Mouse (Mus musculus) forebrain, embryonic 12.5 days (tissue): ENCODE measurements around the gene Selplg. TPM values are rescaled to one million over a fixed set of nuclear protein-coding genes. Genes with fewer than 3 reads are reported as not detected.

ENCODE experiments used
- ATAC-seq: fragments of 200-750 bp; cut with Nextera tagmentation; 2 replicates; pipeline ENCODE4 v1.8.0; 2017; ENCODE audit warnings: moderate TSS enrichment; ENCODE audit not compliant: low FRiP score
- H3K27ac ChIP-seq: fragments of 300-500 bp; sonication (generic); 2 replicates; pipeline ENCODE4 v1.5.1; 2016; ENCODE audit warnings: mild to moderate bottlenecking
- H3K27me3 ChIP-seq: fragments of 300-500 bp; sonication (generic); 2 replicates; pipeline ENCODE4 v1.6.1; 2016; ENCODE audit warnings: mild to moderate bottlenecking
- H3K36me3 ChIP-seq: fragments of 300-500 bp; sonication (generic); replicated peaks from 2 replicates; pipeline ENCODE4 v1.6.1; 2016; ENCODE audit warnings: mild to moderate bottlenecking
- H3K4me1 ChIP-seq: fragments of 300-500 bp; sonication (generic); 2 replicates; pipeline ENCODE4 v1.6.1; 2016
- H3K4me2 ChIP-seq: fragments of 300-500 bp; sonication (generic); 2 replicates; pipeline ENCODE4 v1.6.1; 2016; ENCODE audit warnings: mild to moderate bottlenecking, moderate library complexity
- H3K4me3 ChIP-seq: fragments of 300-500 bp; sonication (generic); replicated peaks from 2 replicates; pipeline ENCODE4 v1.5.1; 2016; ENCODE audit warnings: mild to moderate bottlenecking
- H3K9ac ChIP-seq: fragments of 300-500 bp; sonication (generic); 2 replicates; pipeline ENCODE4 v1.6.1; 2016; ENCODE audit warnings: mild to moderate bottlenecking
- H3K9me3 ChIP-seq: fragments of 300-500 bp; sonication (generic); 2 replicates; pipeline ENCODE4 v1.6.1; 2016
- WGBS: fragments of 180-500 bp; shearing (Covaris S2); methylation state at CpG from one replicate; pipeline ENCODE4 v1.1.7; 2016; 5-methylcytosine and 5-hydroxymethylcytosine counted together
- polyA plus RNA-seq: library from polyadenylated mRNA; unstranded; fragments of >200 nt; fragmentation: Nextera tagmentation; extraction: Ambion mirVana; gene quantifications from 2 replicates; pipeline ENCODE4 v1.2.1, GENCODE M21; 2016

Selplg gene
- polyA plus RNA-seq, 1 experiment from 2014 or later = 0.82 TPM

DNA sequence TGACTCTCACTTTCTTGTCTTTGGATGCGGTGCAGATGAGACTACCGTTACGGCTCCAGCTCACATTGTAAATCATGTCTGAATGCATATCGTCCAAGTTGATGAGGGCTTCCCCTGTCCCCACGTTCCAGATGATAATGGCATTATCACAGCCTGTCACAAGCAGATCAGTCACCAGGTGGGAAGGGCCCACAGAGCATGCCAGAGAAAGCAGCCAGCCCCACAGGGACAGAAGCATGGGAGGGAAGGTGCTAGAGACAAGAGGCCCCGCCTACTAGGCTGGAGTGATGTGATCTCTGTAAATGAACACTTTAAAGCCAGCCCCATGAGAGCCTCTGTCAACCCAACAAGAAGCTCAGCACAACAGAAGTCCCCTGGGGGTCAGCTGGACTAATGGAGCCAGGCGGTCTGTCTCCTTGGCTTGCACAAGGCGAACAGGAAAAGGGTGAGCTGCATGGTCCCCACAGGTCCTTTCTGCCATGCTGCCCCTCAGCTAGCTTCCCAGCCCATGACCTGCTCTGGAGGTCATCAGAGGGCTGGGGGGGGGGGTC lies 18.3 kb upstream of the Selplg start:
- no peak overlapping the region for H3K4me3 ChIP-seq
- H3K4me1 ChIP-seq = peaks cover 11% of the 10 kb centered on the region
- ATAC-seq = no peak
- H3K9me3 ChIP-seq = no peaks in the 10 kb centered on the region
- no peak overlapping the region for H3K4me2 ChIP-seq
- WGBS = 90% methylated on average over 8 of the region's 8 CpGs
- H3K27me3 ChIP-seq = no peaks in the 10 kb centered on the region
- H3K9ac ChIP-seq = no peak overlapping the region
- H3K27ac ChIP-seq = no peak overlapping the region
- H3K36me3 ChIP-seq = peaks cover 67% of the 10 kb centered on the region

DNA sequence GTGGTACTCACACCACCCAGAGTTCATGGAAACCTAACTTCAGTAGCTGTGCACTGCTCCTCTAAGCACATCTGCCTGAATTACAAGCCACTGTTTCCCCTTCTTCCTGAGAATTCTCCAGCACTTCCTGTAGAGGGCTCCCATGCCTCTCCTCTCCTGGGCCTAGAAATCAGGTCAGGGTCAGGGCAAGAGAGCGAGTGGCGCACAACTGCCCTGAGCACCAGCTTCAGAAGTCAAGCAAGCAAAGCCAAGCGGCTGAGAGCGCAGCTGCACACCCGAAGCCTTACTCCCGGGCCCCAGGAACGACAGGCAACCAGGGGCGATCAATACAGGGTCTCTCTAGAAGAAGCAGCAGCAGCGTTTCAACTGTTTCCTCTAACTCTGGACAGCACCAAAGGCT lies 15.2 kb upstream of the Selplg start:
- H3K9ac ChIP-seq = no peak overlapping the region
- no peaks in the 10 kb centered on the region for H3K9me3 ChIP-seq
- no peak overlapping the region for H3K4me2 ChIP-seq
- H3K4me1 ChIP-seq = no peaks in the 10 kb centered on the region
- peaks cover 91% of the 10 kb centered on the region for H3K36me3 ChIP-seq
- no peak for ATAC-seq
- WGBS = 88% methylated on average over 9 of the region's 9 CpGs
- H3K4me3 ChIP-seq = no peak overlapping the region
- H3K27ac ChIP-seq = no peak overlapping the region
- H3K27me3 ChIP-seq = no peaks in the 10 kb centered on the region

DNA sequence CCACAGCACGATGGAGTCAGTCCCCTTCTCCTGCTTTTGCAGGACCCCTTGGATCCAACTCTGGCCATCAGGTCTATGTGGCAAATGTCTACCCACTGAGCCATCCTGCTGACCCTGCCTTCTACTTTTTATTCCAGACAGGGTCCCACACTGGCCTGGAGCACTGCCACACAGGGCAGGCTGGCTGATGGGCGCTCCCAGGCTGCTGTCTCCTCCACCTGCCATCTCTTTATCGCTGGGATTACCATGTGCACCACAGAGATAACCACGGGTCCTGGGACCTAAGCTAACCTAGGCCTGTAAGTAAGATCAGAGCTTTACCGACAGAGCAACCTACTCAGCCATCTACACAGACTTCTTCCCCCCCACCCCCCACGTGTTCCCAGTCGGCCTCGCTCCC lies 14.2 kb upstream of the Selplg start:
- ATAC-seq = no peak
- Histone ChIP-seq H3K4me1 (no peaks in the 10 kb centered on the region), H3K4me2 (no peak overlapping the region), H3K27ac (no peak overlapping the region), H3K4me3 (no peak overlapping the region), H3K36me3 (peaks cover 97% of the 10 kb centered on the region), H3K9me3 (no peaks in the 10 kb centered on the region), H3K9ac (no peak overlapping the region), H3K27me3 (no peaks in the 10 kb centered on the region)
- WGBS = 92% methylated on average over 8 of the region's 8 CpGs

DNA sequence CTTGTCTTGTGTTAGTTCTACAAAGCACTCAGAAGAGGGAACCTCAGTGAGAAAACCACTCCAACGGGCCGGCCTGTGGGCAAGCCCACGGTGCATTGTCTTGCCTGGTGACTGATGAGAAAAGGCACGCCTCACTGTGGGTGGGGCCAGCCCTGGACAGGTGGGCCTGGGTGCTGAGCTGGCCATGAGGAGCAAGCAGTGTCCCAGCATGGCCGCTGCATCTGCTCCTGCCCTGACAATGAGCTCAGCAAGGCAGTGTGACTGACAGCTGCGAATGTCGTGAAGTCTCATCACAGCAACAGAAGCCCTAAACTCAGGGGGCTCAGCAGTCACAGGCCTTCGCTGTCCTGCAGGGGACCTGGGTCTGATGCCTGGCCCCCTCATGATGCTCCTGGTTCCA lies 13.2 kb upstream of the Selplg start:
- WGBS = 91% methylated on average over 8 of the region's 8 CpGs
- H3K27me3 ChIP-seq = no peaks in the 10 kb centered on the region
- no peak for ATAC-seq
- H3K27ac ChIP-seq = no peak overlapping the region
- no peak overlapping the region for H3K9ac ChIP-seq
- H3K4me1 ChIP-seq = no peaks in the 10 kb centered on the region
- peaks cover 93% of the 10 kb centered on the region for H3K36me3 ChIP-seq
- no peak overlapping the region for H3K4me2 ChIP-seq
- H3K4me3 ChIP-seq = no peak overlapping the region
- H3K9me3 ChIP-seq = no peaks in the 10 kb centered on the region

DNA sequence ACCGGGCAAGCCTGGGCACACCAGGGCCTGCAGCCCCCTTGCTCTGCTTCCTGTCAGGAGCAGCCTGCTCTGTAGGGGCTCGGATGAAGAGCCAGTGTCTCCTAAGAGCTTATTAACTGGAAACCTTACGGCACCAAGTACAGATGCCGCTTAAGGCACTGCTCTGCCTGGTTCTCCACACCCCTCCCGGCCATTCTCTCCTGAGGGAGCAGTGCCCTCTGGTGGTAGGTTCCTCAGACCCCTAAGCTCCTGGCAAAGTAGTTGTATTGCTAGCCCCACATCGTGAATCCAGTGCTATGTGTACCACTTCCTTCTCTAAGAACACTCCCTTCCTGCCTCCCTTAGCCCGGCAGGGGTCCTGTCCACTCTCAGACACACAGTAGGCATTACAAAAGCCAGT lies 12.3 kb upstream of the Selplg start:
- no peaks in the 10 kb centered on the region for H3K4me1 ChIP-seq
- H3K36me3 ChIP-seq = peaks cover 90% of the 10 kb centered on the region
- H3K4me2 ChIP-seq = no peak overlapping the region
- no peak overlapping the region for H3K4me3 ChIP-seq
- no peaks in the 10 kb centered on the region for H3K9me3 ChIP-seq
- no peak overlapping the region for H3K9ac ChIP-seq
- peak overlapping the region; percentile 69; the same call in 1 of the 2 replicates for H3K27ac ChIP-seq
- 73% methylated on average over 7 of the region's 7 CpGs for WGBS
- no peaks in the 10 kb centered on the region for H3K27me3 ChIP-seq
- no peak for ATAC-seq

DNA sequence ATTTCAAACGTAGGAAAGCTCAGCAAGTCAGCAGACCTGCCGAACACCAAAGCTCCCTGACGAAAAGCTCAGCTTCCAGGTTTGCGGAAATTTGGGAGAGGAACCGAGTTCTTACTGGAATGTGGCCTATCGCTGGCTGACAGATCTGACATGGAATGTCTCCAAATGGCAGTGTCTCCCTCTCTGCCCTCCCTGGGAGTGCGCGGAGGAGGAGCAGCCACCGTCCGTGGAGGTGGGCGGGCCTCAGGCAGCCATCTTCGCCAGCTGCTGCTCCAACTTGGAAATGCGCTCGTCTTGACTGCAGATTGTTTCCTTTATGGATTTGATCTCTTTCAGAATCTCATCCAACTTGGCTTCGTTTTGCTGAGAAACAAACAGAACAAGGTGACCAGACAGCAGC lies 11.7 kb upstream of the Selplg start:
- Histone ChIP-seq H3K27ac (0 out of 2 replicates have a peak overlapping the region, but pooled peaks have one; percentile 69), H3K9ac (no peak overlapping the region), H3K4me3 (no peak overlapping the region), H3K36me3 (peaks cover 86% of the 10 kb centered on the region), H3K9me3 (no peaks in the 10 kb centered on the region), H3K27me3 (no peaks in the 10 kb centered on the region), H3K4me2 (no peak overlapping the region), H3K4me1 (no peaks in the 10 kb centered on the region)
- WGBS = 89% methylated on average over 15 of the region's 15 CpGs
- no peak for ATAC-seq

DNA sequence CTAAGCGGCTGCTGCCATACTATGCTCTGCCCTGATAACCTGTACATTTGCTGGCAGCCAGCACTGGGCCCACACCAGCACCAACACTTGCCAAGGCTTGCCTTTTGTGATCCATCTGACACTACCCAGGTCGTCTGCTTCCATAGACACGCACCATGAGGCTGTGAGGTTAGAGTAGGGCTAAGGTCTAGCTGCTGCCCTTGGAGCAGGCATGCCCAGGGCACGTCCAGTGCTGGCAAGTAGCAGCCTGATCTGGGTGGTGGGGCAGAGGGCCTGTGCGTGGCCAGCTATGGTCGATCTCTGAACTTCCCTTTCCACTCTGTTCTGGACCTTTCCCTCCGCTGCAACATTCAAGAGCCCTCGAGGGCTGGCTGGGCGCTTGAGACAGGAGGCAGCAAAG lies 10.5 kb upstream of the Selplg start:
- H3K27ac ChIP-seq = no peak overlapping the region
- H3K36me3 ChIP-seq = peaks cover 76% of the 10 kb centered on the region

DNA sequence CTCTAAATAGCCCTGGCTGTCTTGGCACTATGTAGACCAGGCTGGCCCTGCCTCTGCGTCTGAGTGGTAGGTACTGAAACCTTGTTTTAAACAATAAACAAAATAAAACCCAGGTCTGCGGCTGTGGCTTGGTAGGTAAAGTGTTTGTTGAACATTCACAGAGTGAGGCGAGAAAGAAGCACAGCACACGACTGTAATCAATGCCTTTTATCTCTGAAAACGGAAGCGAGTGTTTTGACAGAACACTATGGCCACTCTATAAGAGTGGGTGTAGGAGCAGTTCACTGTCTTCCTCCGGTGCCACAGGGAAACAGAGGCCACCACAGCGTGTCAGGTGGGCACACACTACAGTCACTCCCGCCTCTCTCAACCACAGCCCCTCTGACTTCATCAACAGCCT lies 9.8 kb upstream of the Selplg start:
- 90% methylated on average over 9 of the region's 9 CpGs for WGBS
- peaks cover 69% of the 10 kb centered on the region for H3K36me3 ChIP-seq
- no peak overlapping the region for H3K4me3 ChIP-seq
- no peak overlapping the region for H3K27ac ChIP-seq
- no peak for ATAC-seq
- H3K9me3 ChIP-seq = no peaks in the 10 kb centered on the region
- no peaks in the 10 kb centered on the region for H3K4me1 ChIP-seq
- no peaks in the 10 kb centered on the region for H3K27me3 ChIP-seq
- no peak overlapping the region for H3K4me2 ChIP-seq
- no peak overlapping the region for H3K9ac ChIP-seq

More for the DNA sequence above, 10.5 kb upstream of the Selplg start:
- no peaks in the 10 kb centered on the region for H3K4me1 ChIP-seq
- no peaks in the 10 kb centered on the region for H3K9me3 ChIP-seq
- H3K4me3 ChIP-seq = no peak overlapping the region
- H3K27me3 ChIP-seq = no peaks in the 10 kb centered on the region
- H3K4me2 ChIP-seq = no peak overlapping the region
- no peak for ATAC-seq
- WGBS = 91% methylated on average over 9 of the region's 9 CpGs
- no peak overlapping the region for H3K9ac ChIP-seq

DNA sequence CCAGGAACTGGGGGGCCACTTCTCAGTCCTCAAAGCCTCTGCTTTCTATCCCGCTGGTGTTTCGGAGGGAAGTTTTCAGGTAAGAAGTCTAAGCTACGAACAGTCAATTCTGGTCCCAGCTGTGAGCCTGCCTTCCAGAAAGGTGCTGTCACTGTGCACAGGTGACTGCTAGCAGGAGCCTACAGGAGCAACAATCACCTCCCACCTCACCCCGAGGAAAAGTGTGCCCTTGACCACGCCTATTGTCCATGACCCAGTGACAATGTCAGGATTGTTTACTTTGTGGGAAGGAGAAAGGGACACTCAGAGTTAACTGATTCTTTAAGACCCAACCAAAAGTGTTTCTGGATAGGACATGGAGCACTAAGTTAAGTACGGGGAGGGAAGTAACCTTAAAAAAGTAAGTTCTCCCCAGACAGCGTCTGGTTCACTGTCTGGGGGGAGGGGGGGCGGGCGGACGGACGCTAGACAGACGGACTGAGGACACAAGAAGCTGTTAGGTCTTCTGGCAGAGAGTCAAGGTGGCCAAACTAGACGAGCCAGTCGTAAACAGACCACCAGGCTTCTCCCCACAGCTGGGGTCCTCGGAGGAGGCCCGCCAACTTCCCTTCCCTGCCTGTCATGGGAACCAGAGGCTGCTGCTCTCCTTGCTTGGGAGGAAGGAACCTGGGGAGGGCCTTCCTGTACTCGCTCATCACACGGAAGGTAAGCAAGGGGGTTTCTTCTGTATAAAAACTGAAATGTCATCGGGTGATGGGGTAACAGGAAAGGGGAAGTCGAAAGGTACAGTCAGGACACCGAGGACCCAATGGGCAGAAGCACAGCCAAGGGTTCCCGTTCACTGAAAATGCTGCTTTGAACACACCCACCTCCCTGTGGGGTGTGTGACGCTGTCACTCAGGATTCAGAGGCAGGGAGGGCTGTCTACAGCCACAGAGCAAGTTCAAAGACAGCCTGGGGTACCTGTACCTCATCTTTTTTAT lies 9.1 kb upstream of the Selplg start:
- Histone ChIP-seq H3K4me1 (no peaks in the 10 kb centered on the region), H3K9ac (no peak overlapping the region), H3K4me2 (no peak overlapping the region), H3K4me3 (no peak overlapping the region), H3K27ac (no peak overlapping the region), H3K9me3 (no peaks in the 10 kb centered on the region), H3K36me3 (peaks cover 62% of the 10 kb centered on the region), H3K27me3 (no peaks in the 10 kb centered on the region)
- 90% methylated on average over 23 of the region's 23 CpGs for WGBS
- no peak for ATAC-seq

DNA sequence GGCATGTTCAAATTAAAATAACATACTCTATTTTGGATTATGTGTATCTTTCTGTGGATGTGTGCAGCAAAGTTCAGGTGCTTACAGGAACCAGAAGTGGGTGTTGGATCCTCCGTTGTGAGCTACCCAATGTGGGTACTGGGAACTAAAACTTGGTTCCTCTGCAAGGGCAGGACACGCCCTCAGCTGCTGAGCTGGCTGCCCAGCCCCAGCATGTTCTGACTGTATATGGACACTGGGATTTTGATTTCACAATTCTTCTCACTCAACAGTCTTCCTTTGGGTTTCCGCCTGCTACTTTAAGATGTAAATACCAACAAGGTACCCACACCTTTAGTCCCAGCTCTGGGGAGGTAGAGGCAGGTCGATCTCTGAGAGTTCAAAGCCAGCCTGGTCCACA lies 8.0 kb upstream of the Selplg start:
- no peak overlapping the region for H3K4me3 ChIP-seq
- no peak overlapping the region for H3K9ac ChIP-seq
- WGBS = 93% methylated on average over 4 of the region's 4 CpGs
- peaks cover 51% of the 10 kb centered on the region for H3K36me3 ChIP-seq
- no peak overlapping the region for H3K27ac ChIP-seq
- no peaks in the 10 kb centered on the region for H3K27me3 ChIP-seq
- ATAC-seq = no peak
- H3K9me3 ChIP-seq = no peaks in the 10 kb centered on the region
- no peaks in the 10 kb centered on the region for H3K4me1 ChIP-seq
- H3K4me2 ChIP-seq = no peak overlapping the region

DNA sequence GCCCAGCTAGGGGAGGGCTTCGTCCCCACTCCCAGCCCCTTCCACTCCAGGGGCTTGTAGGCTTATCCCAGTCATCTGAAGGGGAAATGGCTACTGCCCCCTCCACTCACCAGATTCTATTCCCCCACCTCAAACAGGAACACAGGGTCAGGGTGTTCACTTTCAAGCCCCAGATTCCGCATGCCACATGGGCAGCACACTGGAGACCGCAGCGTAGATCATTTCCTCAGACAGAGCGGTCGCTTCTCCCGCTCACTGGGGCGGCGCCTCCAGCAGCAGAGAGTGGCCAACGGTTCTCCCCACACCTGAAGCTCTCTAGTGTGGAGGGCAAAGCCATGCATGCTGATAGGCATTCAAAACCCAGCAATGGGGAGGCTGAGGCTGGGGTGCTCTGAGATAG lies 4.5 kb upstream of the Selplg start:
- Histone ChIP-seq H3K27ac (no peak overlapping the region), H3K9me3 (no peaks in the 10 kb centered on the region), H3K4me1 (peaks cover 6% of the 10 kb centered on the region; the same call in 1 of the 2 replicates), H3K4me3 (no peak overlapping the region), H3K36me3 (peaks cover 18% of the 10 kb centered on the region), H3K9ac (no peak overlapping the region), H3K4me2 (no peak overlapping the region), H3K27me3 (no peaks in the 10 kb centered on the region)
- 91% methylated on average over 10 of the region's 10 CpGs for WGBS
- ATAC-seq = no peak

DNA sequence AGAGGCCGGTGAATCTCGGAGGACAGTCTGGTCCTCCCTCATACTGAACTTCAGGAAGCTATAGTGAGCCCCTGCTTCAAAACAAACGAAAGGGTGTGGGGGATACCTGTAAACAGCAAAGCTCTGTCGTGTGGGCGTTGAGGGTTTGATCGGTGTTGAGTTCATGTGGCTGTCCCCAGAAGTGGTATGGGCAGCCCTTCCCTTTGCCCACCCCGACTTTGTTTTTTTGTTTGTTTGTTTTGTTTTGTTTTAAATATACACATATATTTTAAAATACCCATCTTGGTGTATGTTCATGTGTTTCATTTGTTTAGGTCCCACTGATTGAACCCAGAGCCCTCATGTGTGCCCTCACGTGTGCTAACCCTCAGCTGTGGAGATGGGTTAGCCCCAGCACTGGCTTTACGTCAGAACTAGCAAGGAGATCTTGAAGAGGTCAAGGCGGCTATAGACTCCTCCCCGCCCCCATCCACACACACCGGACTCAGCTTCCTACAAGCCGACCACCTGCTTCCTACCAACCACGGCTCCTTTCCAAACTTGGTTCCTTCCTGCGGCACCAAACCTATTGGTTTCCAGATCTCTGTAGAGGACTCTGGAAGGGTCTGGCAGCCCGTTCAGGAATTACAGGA lies 988 bp upstream of the Selplg start:
- H3K9ac ChIP-seq = no peak overlapping the region
- no peaks in the 10 kb centered on the region for H3K27me3 ChIP-seq
- H3K4me1 ChIP-seq = peaks cover 6% of the 10 kb centered on the region; the same call in 1 of the 2 replicates
- no peaks in the 10 kb centered on the region for H3K36me3 ChIP-seq
- 74% methylated on average over 16 of the region's 16 CpGs for WGBS
- no peak for ATAC-seq
- H3K27ac ChIP-seq = no peak overlapping the region
- H3K4me2 ChIP-seq = no peak overlapping the region
- no peaks in the 10 kb centered on the region for H3K9me3 ChIP-seq
- no peak overlapping the region for H3K4me3 ChIP-seq
